Mouse (Mus musculus) midbrain, embryonic 13.5 days (tissue): Measurements from ENCODE around the gene Rpusd2. TPM values are rescaled to one million over a fixed set of nuclear protein-coding genes. Genes with fewer than 3 reads are reported as not detected.
A peak's percentile ranks its signal among the peaks of the same experiment; 100 is the strongest.

Experiments
- ATAC-seq: fragments of 200-750 bp; cut with Nextera tagmentation; 2 replicates; pipeline ENCODE4 v1.8.0; 2017; ENCODE audit warnings: mild to moderate bottlenecking, moderate TSS enrichment, moderate library complexity
- H3K27ac ChIP-seq: fragments of 300-500 bp; sonication (generic); 2 replicates; pipeline ENCODE4 v1.5.1; 2015; ENCODE audit warnings: inconsistent platforms, mild to moderate bottlenecking, moderate library complexity
- H3K27me3 ChIP-seq: fragments of 300-500 bp; sonication (generic); 2 replicates; pipeline ENCODE4 v1.6.1; 2015; ENCODE audit warnings: mild to moderate bottlenecking, inconsistent platforms
- H3K36me3 ChIP-seq: fragments of 300-500 bp; sonication (generic); 2 replicates; pipeline ENCODE4 v1.6.1; 2015; ENCODE audit warnings: mild to moderate bottlenecking, inconsistent platforms
- H3K4me1 ChIP-seq: fragments of 300-500 bp; sonication (generic); replicated peaks from 2 replicates; pipeline ENCODE4 v1.6.1; 2015; ENCODE audit warnings: inconsistent platforms
- H3K4me2 ChIP-seq: fragments of 300-500 bp; sonication (generic); replicated peaks from 2 replicates; pipeline ENCODE4 v1.6.1; 2015; ENCODE audit warnings: moderate library complexity, mild to moderate bottlenecking, inconsistent platforms
- H3K4me3 ChIP-seq: fragments of 300-500 bp; sonication (generic); replicated peaks from 2 replicates; pipeline ENCODE4 v1.5.1; 2015; ENCODE audit warnings: mild to moderate bottlenecking, inconsistent platforms
- H3K9ac ChIP-seq: fragments of 300-500 bp; sonication (generic); replicated peaks from 2 replicates; pipeline ENCODE4 v1.6.1; 2015; ENCODE audit warnings: mild to moderate bottlenecking, inconsistent platforms
- H3K9me3 ChIP-seq: fragments of 300-500 bp; sonication (generic); 2 replicates; pipeline ENCODE4 v1.6.1; 2016; ENCODE audit warnings: mild to moderate bottlenecking, inconsistent platforms
- WGBS: fragments of 180-500 bp; shearing (Covaris S2); methylation state at CpG from one replicate; pipeline ENCODE4 v1.1.7; 2015; 5-methylcytosine and 5-hydroxymethylcytosine counted together
- polyA plus RNA-seq: library from polyadenylated mRNA; unstranded; fragments of >200 nt; fragmentation: Nextera tagmentation; extraction: Ambion mirVana; gene quantifications from 2 replicates; pipeline ENCODE4 v1.2.1, GENCODE M21; 2015

The Rpusd2 gene
- polyA plus RNA-seq, 1 experiment from 2014 or later, result 5.8 TPM

GRCm38 (mm10) chr2:119017647-119018046, 16.9 kb upstream of the Rpusd2 start:
- H3K36me3 ChIP-seq, result peaks cover 33% of the 10 kb centered on the region
- no peak for ATAC-seq
- no peak overlapping the region for H3K4me3 ChIP-seq
- no peak overlapping the region for H3K4me2 ChIP-seq
- H3K27ac ChIP-seq, result no peak overlapping the region
- H3K27me3 ChIP-seq, result no peaks in the 10 kb centered on the region
- no peaks in the 10 kb centered on the region for H3K9me3 ChIP-seq
- H3K4me1 ChIP-seq, result peaks cover 13% of the 10 kb centered on the region
- no peak overlapping the region for H3K9ac ChIP-seq
- 92% methylated on average over 3 of the region's 3 CpGs for WGBS

DNA sequence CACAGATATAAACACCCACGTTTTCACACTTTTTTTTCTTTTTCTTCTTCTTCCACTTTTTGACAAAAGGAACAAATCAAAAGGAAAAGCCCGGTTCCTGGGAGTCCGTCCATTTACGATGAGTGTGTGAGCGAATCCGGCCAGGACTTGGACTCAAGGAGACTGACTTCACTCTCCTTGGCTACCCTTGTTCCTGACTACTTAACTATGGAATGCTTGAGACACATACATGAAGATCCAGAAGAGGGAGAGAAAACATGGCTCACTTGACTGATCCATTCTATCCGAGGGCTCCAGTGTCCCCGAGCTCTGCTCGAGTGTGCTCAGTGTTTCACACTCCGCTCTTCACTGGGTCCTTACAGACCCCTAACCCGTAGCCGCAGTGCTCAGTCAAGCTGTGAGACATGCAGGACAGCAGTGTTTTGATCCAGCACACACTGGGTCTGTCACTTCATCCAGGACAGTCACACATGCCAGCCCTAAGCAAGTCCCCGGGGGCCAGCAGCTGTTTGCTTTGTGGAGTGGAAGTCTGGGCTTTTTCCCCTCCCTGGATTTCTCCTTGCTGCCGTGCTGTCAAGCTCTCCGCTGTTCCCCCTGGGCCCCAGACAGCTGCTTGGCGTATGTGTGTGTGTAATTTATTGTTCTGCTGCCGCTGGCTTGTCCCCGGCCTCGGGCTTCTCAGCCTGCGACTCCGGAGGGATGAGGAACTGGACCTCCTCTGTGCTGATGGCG, 16.0 kb upstream of the Rpusd2 start:
- H3K9ac ChIP-seq, result 0 out of 2 replicates have a peak overlapping the region, but pooled peaks have one; percentile 19
- WGBS, result 57% methylated on average over 22 of the region's 22 CpGs
- no peaks in the 10 kb centered on the region for H3K9me3 ChIP-seq
- peak overlapping the region; percentile 71 for H3K27ac ChIP-seq
- peaks cover 41% of the 10 kb centered on the region for H3K36me3 ChIP-seq
- ATAC-seq, result peak; percentile 68
- no peaks in the 10 kb centered on the region for H3K27me3 ChIP-seq
- peak overlapping the region; percentile 6 for H3K4me3 ChIP-seq
- peak overlapping the region; percentile 37 for H3K4me2 ChIP-seq
- H3K4me1 ChIP-seq, result peaks cover 13% of the 10 kb centered on the region

GRCm38 (mm10) chr2:119019131-119019530, 15.5 kb upstream of the Rpusd2 start:
- Histone ChIP-seq H3K36me3 (peaks cover 41% of the 10 kb centered on the region), H3K4me1 (peaks cover 13% of the 10 kb centered on the region), H3K27ac (peak overlapping the region; percentile 71), H3K9ac (0 out of 2 replicates have a peak overlapping the region, but pooled peaks have one; percentile 19), H3K4me2 (peak overlapping the region; percentile 37), H3K9me3 (no peaks in the 10 kb centered on the region), H3K4me3 (peak overlapping the region; percentile 6), H3K27me3 (no peaks in the 10 kb centered on the region)
- ATAC-seq, result peak; percentile 72
- WGBS, result 10% methylated on average over 5 of the region's 5 CpGs

GRCm38 (mm10) chr2:119019538-119019937, 15.1 kb upstream of the Rpusd2 start:
- ATAC-seq, result no peak; the same call in 1 of the 2 replicates
- Histone ChIP-seq H3K9ac (0 out of 2 replicates have a peak overlapping the region, but pooled peaks have one; percentile 19), H3K4me3 (no peak overlapping the region), H3K4me1 (peaks cover 13% of the 10 kb centered on the region), H3K27ac (no peak overlapping the region; the same call in 1 of the 2 replicates), H3K4me2 (peak overlapping the region; percentile 37; the same call in 1 of the 2 replicates), H3K9me3 (no peaks in the 10 kb centered on the region), H3K27me3 (no peaks in the 10 kb centered on the region), H3K36me3 (peaks cover 42% of the 10 kb centered on the region)
- 51% methylated on average over 4 of the region's 4 CpGs for WGBS

DNA sequence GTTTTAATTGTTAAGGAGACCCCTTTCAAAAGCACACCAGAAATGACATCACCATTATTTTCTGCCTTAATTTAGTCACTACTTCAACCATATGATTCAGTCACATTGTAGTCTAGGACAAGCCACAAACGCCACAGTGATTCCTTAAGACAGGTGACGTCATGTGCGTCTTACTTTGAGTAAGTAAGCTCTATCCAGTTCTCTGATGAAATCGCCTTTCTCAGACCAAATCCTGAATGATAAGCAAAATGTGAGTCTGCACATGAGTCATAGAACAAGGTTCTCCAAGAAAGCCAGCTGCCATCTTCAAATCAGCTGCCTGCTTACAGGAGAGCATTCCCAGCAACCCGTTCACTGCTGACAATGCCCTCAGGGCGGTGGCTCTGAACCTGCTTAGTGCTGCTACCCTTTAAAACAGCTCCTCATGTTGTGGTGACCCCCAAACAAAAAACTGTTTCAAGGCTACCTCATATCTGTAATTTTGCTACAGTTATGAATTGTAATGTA, 11.4 kb upstream of the Rpusd2 start:
- Histone ChIP-seq H3K4me2 (no peak overlapping the region), H3K4me3 (no peak overlapping the region), H3K27me3 (no peaks in the 10 kb centered on the region), H3K4me1 (peaks cover 19% of the 10 kb centered on the region), H3K9me3 (no peaks in the 10 kb centered on the region), H3K9ac (no peak overlapping the region), H3K27ac (no peak overlapping the region), H3K36me3 (peaks cover 46% of the 10 kb centered on the region)
- no peak for ATAC-seq
- 95% methylated on average over 6 of the region's 6 CpGs for WGBS

DNA sequence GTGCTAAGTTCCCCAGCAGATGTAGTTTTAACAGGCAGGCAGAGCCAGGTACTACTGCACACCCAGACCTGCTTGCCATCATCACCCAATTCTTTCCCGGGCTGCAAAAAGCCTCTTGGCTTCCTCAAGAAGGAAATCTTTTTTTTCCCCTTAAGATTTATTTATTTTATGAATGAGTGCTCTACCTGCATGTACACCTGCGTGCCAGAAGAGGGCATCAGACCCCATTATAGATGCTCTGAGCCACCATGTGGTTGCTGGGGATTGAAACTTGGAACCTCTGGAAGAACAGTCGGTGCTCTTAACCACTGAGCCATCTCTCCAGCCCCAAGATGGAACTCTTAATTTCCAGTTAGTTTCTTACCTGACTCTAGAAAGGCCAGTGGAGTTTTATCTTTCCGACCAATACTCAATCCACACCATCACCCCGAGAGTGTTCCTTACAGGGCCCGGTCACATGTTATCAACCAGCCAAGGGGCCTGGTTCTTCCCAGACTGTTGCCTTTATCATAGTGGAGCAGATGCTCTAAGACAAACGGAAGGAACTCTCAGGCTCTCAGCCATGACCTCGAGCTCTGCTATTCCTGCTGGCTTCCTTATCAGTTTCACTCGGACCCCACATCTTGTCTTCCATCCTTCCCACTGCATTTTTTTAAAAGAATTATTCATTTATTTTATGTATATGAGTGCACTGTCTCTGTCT, 9.9 kb upstream of the Rpusd2 start:
- H3K27ac ChIP-seq, result no peak overlapping the region
- peaks cover 18% of the 10 kb centered on the region for H3K4me1 ChIP-seq
- no peak for ATAC-seq
- H3K36me3 ChIP-seq, result peaks cover 39% of the 10 kb centered on the region
- H3K9ac ChIP-seq, result no peak overlapping the region
- no peaks in the 10 kb centered on the region for H3K9me3 ChIP-seq
- WGBS, result 74% methylated on average over 9 of the region's 9 CpGs
- H3K4me3 ChIP-seq, result no peak overlapping the region
- no peak overlapping the region for H3K4me2 ChIP-seq
- no peaks in the 10 kb centered on the region for H3K27me3 ChIP-seq

DNA sequence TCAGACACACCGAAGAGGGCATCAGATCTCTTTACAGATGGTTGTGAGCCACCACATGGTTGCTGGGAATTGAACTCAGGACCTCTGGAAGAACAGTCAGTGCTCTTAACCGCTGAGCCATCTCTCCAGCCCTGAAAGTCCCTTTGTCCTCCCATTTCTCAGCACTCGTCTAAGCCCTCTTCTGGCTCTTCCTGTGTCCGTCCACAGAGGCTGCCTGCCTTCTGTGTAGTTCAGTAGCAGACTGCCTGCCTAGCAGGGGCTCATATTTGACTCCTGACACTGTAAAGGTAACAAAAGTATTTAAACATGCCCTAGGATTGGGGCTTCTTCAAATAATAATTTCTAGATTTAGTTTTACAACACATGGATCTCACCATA, 9.4 kb upstream of the Rpusd2 start:
- no peak overlapping the region for H3K4me2 ChIP-seq
- H3K9me3 ChIP-seq, result no peaks in the 10 kb centered on the region
- H3K36me3 ChIP-seq, result peaks cover 39% of the 10 kb centered on the region
- H3K27ac ChIP-seq, result no peak overlapping the region
- H3K9ac ChIP-seq, result no peak overlapping the region
- H3K27me3 ChIP-seq, result no peaks in the 10 kb centered on the region
- peaks cover 17% of the 10 kb centered on the region for H3K4me1 ChIP-seq
- H3K4me3 ChIP-seq, result no peak overlapping the region
- 74% methylated on average over 4 of the region's 4 CpGs for WGBS
- ATAC-seq, result no peak

GRCm38 (mm10) chr2:119026951-119027350, 7.6 kb upstream of the Rpusd2 start:
- H3K4me3 ChIP-seq, result no peak overlapping the region
- peaks cover 17% of the 10 kb centered on the region for H3K4me1 ChIP-seq
- ATAC-seq, result no peak
- no peak overlapping the region for H3K4me2 ChIP-seq
- no peak overlapping the region for H3K9ac ChIP-seq
- H3K36me3 ChIP-seq, result peaks cover 24% of the 10 kb centered on the region
- H3K27ac ChIP-seq, result no peak overlapping the region
- no peaks in the 10 kb centered on the region for H3K27me3 ChIP-seq
- no peaks in the 10 kb centered on the region for H3K9me3 ChIP-seq
- WGBS, result 92% methylated on average over 4 of the region's 4 CpGs

- Histone ChIP-seq H3K4me1 (peaks cover 17% of the 10 kb centered on the region), H3K9ac (peak within 1 kb of the TSS; percentile 78), H3K27ac (no peak within 1 kb of the TSS), H3K27me3 (no peaks in the 10 kb centered on the region), H3K9me3 (no peaks in the 10 kb centered on the region), H3K4me2 (peak within 1 kb of the TSS; percentile 88), H3K36me3 (peaks cover 9% of the 10 kb centered on the region; the same call in 1 of the 2 replicates), H3K4me3 (peak within 1 kb of the TSS; percentile 76)
- ATAC-seq, result peak; percentile 95
- WGBS, result under 1% methylated on average over 28 of the region's 28 CpGs
Observed at GRCm38 (mm10) chr2:119028941-119029551, 5.5 kb upstream of the Rpusd2 start, which contains the start of gene Ccdc32. TSS of gene Ccdc32 (minus strand) at chr2:119029393.

GRCm38 (mm10) chr2:119032191-119032590, 2.4 kb upstream of the Rpusd2 start:
- Histone ChIP-seq H3K9ac (no peak overlapping the region), H3K4me2 (no peak overlapping the region), H3K4me1 (peaks cover 32% of the 10 kb centered on the region), H3K27ac (no peak overlapping the region), H3K9me3 (no peaks in the 10 kb centered on the region), H3K4me3 (no peak overlapping the region), H3K27me3 (no peaks in the 10 kb centered on the region), H3K36me3 (peaks cover 6% of the 10 kb centered on the region)
- WGBS, result 73% methylated on average over 4 of the region's 4 CpGs
- ATAC-seq, result no peak

DNA sequence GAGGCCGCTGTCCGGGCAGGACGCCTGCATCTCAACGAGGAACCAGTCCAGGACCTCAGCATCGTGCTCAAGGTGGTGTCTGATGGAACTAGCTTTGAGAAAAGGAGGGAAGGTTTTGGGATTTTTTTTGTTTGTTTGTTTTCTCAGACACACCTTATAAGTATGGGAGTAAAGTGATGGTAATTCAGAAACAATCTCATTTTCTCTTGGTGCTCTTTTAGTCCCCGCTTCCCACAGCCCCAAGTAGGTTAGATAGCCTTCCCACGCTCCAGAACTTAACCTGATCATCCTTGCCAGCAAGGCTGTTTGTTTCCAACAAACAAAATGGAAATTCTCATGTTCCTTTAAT, 781 bp downstream of the Rpusd2 start:
- Histone ChIP-seq H3K4me1 (peaks cover 15% of the 10 kb centered on the region), H3K9me3 (no peaks in the 10 kb centered on the region), H3K4me2 (peak overlapping the region; percentile 80), H3K4me3 (peak overlapping the region; percentile 94), H3K27me3 (no peaks in the 10 kb centered on the region), H3K9ac (peak overlapping the region; percentile 90), H3K36me3 (peaks cover 30% of the 10 kb centered on the region), H3K27ac (peak overlapping the region; percentile 95)
- no peak for ATAC-seq
- 9% methylated on average over 7 of the region's 7 CpGs for WGBS

- Histone ChIP-seq H3K4me1 (peaks cover 8% of the 10 kb centered on the region), H3K27me3 (no peaks in the 10 kb centered on the region), H3K9me3 (no peaks in the 10 kb centered on the region), H3K9ac (no peak overlapping the region), H3K36me3 (peaks cover 30% of the 10 kb centered on the region), H3K4me3 (no peak overlapping the region), H3K27ac (no peak overlapping the region), H3K4me2 (no peak overlapping the region)
- ATAC-seq, result no peak
- WGBS, result 56% methylated on average over 4 of the region's 4 CpGs
Observed at GRCm38 (mm10) chr2:119040882-119041281, 6.3 kb downstream of the Rpusd2 start.
